Mouse (Mus musculus) ES-E14 (cell line): ENCODE measurements at regions not wholly inside any gene's neighbourhood (a gene's known extent, or its start where the extent isn't known, plus 50 kb on each side); places are given as distances from the start of the nearest gene placed in this dataset.

Source experiments
- CHD2 ChIP-seq: IDR thresholded peaks from 2 replicates; pipeline ENCODE4 v1.6.1; 2014; ENCODE audit warnings: mild to moderate bottlenecking, low read depth, low read length, inconsistent platforms
- HCFC1 ChIP-seq: IDR thresholded peaks from 2 replicates; pipeline ENCODE4 v1.6.1; 2012; ENCODE audit warnings: low read length, inconsistent platforms, borderline replicate concordance; ENCODE audit not compliant: insufficient read depth
- MAFK ChIP-seq: IDR thresholded peaks from 2 replicates; pipeline ENCODE4 v1.6.1; 2014; ENCODE audit warnings: mild to moderate bottlenecking, low read depth, low read length, inconsistent platforms; ENCODE audit not compliant: insufficient read depth
- ZC3H11A ChIP-seq: IDR thresholded peaks from 2 replicates; pipeline ENCODE4 v1.6.1; 2012; ENCODE audit warnings: low read depth, mild to moderate bottlenecking, inconsistent platforms, low read length, borderline replicate concordance
- ZNF384 ChIP-seq: IDR thresholded peaks from 2 replicates; pipeline ENCODE4 v1.6.1; 2012; ENCODE audit warnings: low read depth, low read length, inconsistent platforms

GRCm38 (mm10) chr13:97309411-97309810 is 68.5 kb downstream of the Enc1 start:
- TF ChIP-seq MAFK (no peak), HCFC1 (no peak), CHD2 (no peak), ZC3H11A (no peak), ZNF384 (no peak)
